Mouse (Mus musculus) small intestine, adult 2 months (tissue): ENCODE data around the gene 1700067P10Rik.

Source experiments
- CTCF ChIP-seq: fragments of 200-500 bp; IDR thresholded peaks from 2 replicates; pipeline ENCODE4 v1.5.1; 2012; ENCODE audit warnings: low read depth, mild to moderate bottlenecking, control low read depth, inconsistent platforms, low read length, moderate library complexity, mixed read lengths; ENCODE audit not compliant: insufficient replicate concordance, insufficient read length; ENCODE audit errors: extremely low read depth
- POLR2A ChIP-seq: fragments of 200-500 bp; IDR thresholded peaks from 2 replicates; pipeline ENCODE4 v1.6.1; 2012; ENCODE audit warnings: low read depth, mild to moderate bottlenecking, control low read depth, inconsistent platforms, low read length, moderate library complexity

GRCm38 (mm10) chr17:48095718-48096121 lies 6.6 kb downstream of the 1700067P10Rik start:
- TF ChIP-seq CTCF (no peak), POLR2A (no peak)
